Mouse (Mus musculus) MEL (cell line): ENCODE measurements around the gene Gm2174. TPM values are rescaled to one million over a fixed set of nuclear protein-coding genes. Genes with fewer than 3 reads are reported as not detected.
A peak's percentile ranks its signal among the peaks of the same experiment; 100 is the strongest.

ENCODE experiments used
- DNase-seq: peaks from one replicate; pipeline ENCODE4 v3.0.0; 2011; ENCODE audit warnings: low read depth, low spot score
- H3K27ac ChIP-seq: 2 replicates; pipeline ENCODE4 v1.5.1; 2012; ENCODE audit warnings: low read depth, mild to moderate bottlenecking, control low read depth, low read length, moderate library complexity; ENCODE audit not compliant: control insufficient read depth
- H3K27me3 ChIP-seq, 2 experiments: fragments of 150-350 bp in 1 of 2; sonication (generic) in 1 of 2; 2 replicates each; pipeline ENCODE4 v1.6.1; 2012; ENCODE audit warnings: low read length in 2 of 2, mild to moderate bottlenecking in 2 of 2, improper control_type of control experiment in 1 of 2, moderate library complexity in 1 of 2; ENCODE audit not compliant: insufficient read depth in 2 of 2, control insufficient read depth in 1 of 2
- H3K36me3 ChIP-seq, 2 experiments: 2 replicates each; pipeline ENCODE4 v1.6.1; 2012 to 2014; ENCODE audit warnings: low read length in 2 of 2, improper control_type of control experiment in 1 of 2, inconsistent platforms in 1 of 2, mild to moderate bottlenecking in 1 of 2; ENCODE audit not compliant: insufficient read depth in 2 of 2, control insufficient read depth in 1 of 2
- H3K4me1 ChIP-seq, 2 experiments: fragments of 150-350 bp in 1 of 2; sonication (generic) in 1 of 2; 2 replicates each; pipeline ENCODE4 v1.6.1; 2012; ENCODE audit warnings: low read length in 2 of 2, improper control_type of control experiment in 1 of 2, mild to moderate bottlenecking in 1 of 2; ENCODE audit not compliant: insufficient read depth in 2 of 2, control insufficient read depth in 1 of 2
- H3K4me3 ChIP-seq, 2 experiments: fragments of 150-350 bp in 1 of 2; sonication (generic) in 1 of 2; 2 replicates each; pipeline ENCODE4 v1.5.1; 2012; ENCODE audit warnings: low read depth in 2 of 2, low read length in 2 of 2, mild to moderate bottlenecking in 2 of 2, moderate library complexity in 2 of 2, control low read depth in 1 of 2, improper control_type of control experiment in 1 of 2; ENCODE audit not compliant: control insufficient read depth in 1 of 2, insufficient read depth in 1 of 2
- H3K79me2 ChIP-seq: 2 replicates; pipeline ENCODE4 v1.6.1; 2012; ENCODE audit warnings: mild to moderate bottlenecking, low read length, moderate library complexity; ENCODE audit not compliant: control insufficient read depth, poor library complexity, insufficient read depth
- H3K9ac ChIP-seq: 2 replicates; pipeline ENCODE4 v1.6.1; 2012; ENCODE audit warnings: low read depth, mild to moderate bottlenecking, control low read depth, low read length, moderate library complexity; ENCODE audit not compliant: control insufficient read depth, poor library complexity, severe bottlenecking
- H3K9me3 ChIP-seq: fragments of 150-350 bp; sonication (generic); replicated peaks from 2 replicates; pipeline ENCODE4 v1.6.1; 2012; ENCODE audit warnings: mild to moderate bottlenecking, low read length, improper control_type of control experiment, moderate library complexity; ENCODE audit not compliant: insufficient read depth
- BHLHE40 ChIP-seq: IDR thresholded peaks from 2 replicates; pipeline ENCODE4 v1.6.1; 2012; ENCODE audit warnings: low read depth, mild to moderate bottlenecking, inconsistent platforms, low read length, improper control_type of control experiment, borderline replicate concordance
- CTCF ChIP-seq, 3 experiments: IDR thresholded peaks in 2 of 3; conservative IDR thresholded peaks in 1 of 3; 2 replicates each; pipeline ENCODE4 v1.5.1; 2011 to 2012; ENCODE audit warnings: low read length in 3 of 3, low read depth in 2 of 3, mild to moderate bottlenecking in 2 of 3, improper control_type of control experiment in 1 of 3, inconsistent platforms in 1 of 3, mixed read lengths in 1 of 3, moderate library complexity in 1 of 3; ENCODE audit not compliant: control insufficient read depth in 1 of 3, insufficient read depth in 1 of 3, poor library complexity in 1 of 3, severe bottlenecking in 1 of 3
- ELF1 ChIP-seq: IDR thresholded peaks from 2 replicates; pipeline ENCODE4 v1.6.1; 2014; ENCODE audit warnings: low read depth, mild to moderate bottlenecking, inconsistent platforms, low read length, improper control_type of control experiment, moderate library complexity
- ETS1 ChIP-seq: IDR thresholded peaks from 2 replicates; pipeline ENCODE4 v1.6.1; 2012; ENCODE audit warnings: low read depth, mild to moderate bottlenecking, inconsistent platforms, low read length, improper control_type of control experiment, moderate library complexity
- KAT2A ChIP-seq: conservative IDR thresholded peaks from 2 replicates; pipeline ENCODE4 v1.6.1; 2012; ENCODE audit warnings: low read depth, low read length, improper control_type of control experiment, inconsistent platforms
- MXI1 ChIP-seq: IDR thresholded peaks from 2 replicates; pipeline ENCODE4 v1.6.1; 2011; ENCODE audit warnings: mild to moderate bottlenecking, low read depth, low read length, improper control_type of control experiment
- NELFE ChIP-seq: IDR thresholded peaks from 2 replicates; pipeline ENCODE4 v1.6.1; 2011; ENCODE audit warnings: low read depth, low read length, improper control_type of control experiment
- POLR2A ChIP-seq, 2 experiments: IDR thresholded peaks; 2 replicates each; pipeline ENCODE4 v1.6.1; 2011 to 2012; ENCODE audit warnings: low read length in 2 of 2, mild to moderate bottlenecking in 2 of 2, control low read depth in 1 of 2, improper control_type of control experiment in 1 of 2, low read depth in 1 of 2, moderate library complexity in 1 of 2; ENCODE audit not compliant: control insufficient read depth in 1 of 2, insufficient read depth in 1 of 2, poor library complexity in 1 of 2
- POLR2AphosphoS2 ChIP-seq: IDR thresholded peaks from 2 replicates; pipeline ENCODE4 v1.6.1; 2011; ENCODE audit warnings: low read length, improper control_type of control experiment
- POLR2AphosphoS5 ChIP-seq: IDR thresholded peaks from 2 replicates; pipeline ENCODE4 v1.6.1; 2012; ENCODE audit warnings: low read depth, borderline replicate concordance, mild to moderate bottlenecking, inconsistent platforms, low read length, moderate library complexity, mixed read lengths
- RCOR1 ChIP-seq: IDR thresholded peaks from 2 replicates; pipeline ENCODE4 v1.6.1; 2012; ENCODE audit warnings: low read depth, mild to moderate bottlenecking, inconsistent platforms, low read length, improper control_type of control experiment
- SIN3A ChIP-seq: IDR thresholded peaks from 2 replicates; pipeline ENCODE4 v1.6.1; 2012; ENCODE audit warnings: low read length, improper control_type of control experiment, inconsistent platforms
- SMC3 ChIP-seq: IDR thresholded peaks from 2 replicates; pipeline ENCODE4 v1.6.1; 2011; ENCODE audit warnings: low read depth, low read length, improper control_type of control experiment
- TCF12 ChIP-seq: IDR thresholded peaks from 2 replicates; pipeline ENCODE4 v1.6.1; 2014; ENCODE audit warnings: low read depth, mild to moderate bottlenecking, inconsistent platforms, low read length, improper control_type of control experiment, moderate library complexity
- UBTF ChIP-seq: IDR thresholded peaks from 2 replicates; pipeline ENCODE4 v1.6.1; 2012; ENCODE audit warnings: low read depth, mild to moderate bottlenecking, inconsistent platforms, low read length, improper control_type of control experiment, moderate library complexity, borderline replicate concordance; ENCODE audit not compliant: insufficient read depth
- USF1 ChIP-seq: IDR thresholded peaks from 2 replicates; pipeline ENCODE4 v1.6.1; 2014; ENCODE audit warnings: low read depth, mild to moderate bottlenecking, inconsistent platforms, low read length, improper control_type of control experiment, moderate library complexity
- USF2 ChIP-seq, 2 experiments: IDR thresholded peaks; 2 replicates each; pipeline ENCODE4 v1.6.1; 2011 to 2012; ENCODE audit warnings: improper control_type of control experiment in 2 of 2, low read length in 2 of 2, borderline replicate concordance in 1 of 2, inconsistent platforms in 1 of 2, low read depth in 1 of 2, mild to moderate bottlenecking in 1 of 2; ENCODE audit not compliant: insufficient read depth in 1 of 2
- ZKSCAN1 ChIP-seq: IDR thresholded peaks from 2 replicates; pipeline ENCODE4 v1.6.1; 2012; ENCODE audit warnings: low read depth, mild to moderate bottlenecking, inconsistent platforms, low read length, improper control_type of control experiment, moderate library complexity
- ZNF384 ChIP-seq: IDR thresholded peaks from 2 replicates; pipeline ENCODE4 v1.6.1; 2012; ENCODE audit warnings: low read depth, mild to moderate bottlenecking, inconsistent platforms, low read length, improper control_type of control experiment
- polyA plus RNA-seq, 2 experiments: library from polyadenylated mRNA; stranded (reverse) in 1 of 2; unstranded in 1 of 2; fragments of >175 nt in 1 of 2; fragments of >200 nt in 1 of 2; gene quantifications; 2 replicates each; pipeline versions ENCODE4 v1.2.1 to v1.2.4; 2012; ENCODE audit warnings: low replicate concordance in 2 of 2, low read depth in 1 of 2; ENCODE audit not compliant: insufficient read length in 2 of 2, insufficient read depth in 1 of 2, missing spikeins in 1 of 2
- total RNA-seq: library from RNA; depleted of rRNA; stranded (reverse); fragments of 300-350 nt; gene quantifications from 2 replicates; pipeline ENCODE4 v1.2.3, GENCODE M21; 2012

Gm2174 gene
- total and polyA plus RNA-seq, 3 experiments = 2.5 TPM; not detected in 2

DNA sequence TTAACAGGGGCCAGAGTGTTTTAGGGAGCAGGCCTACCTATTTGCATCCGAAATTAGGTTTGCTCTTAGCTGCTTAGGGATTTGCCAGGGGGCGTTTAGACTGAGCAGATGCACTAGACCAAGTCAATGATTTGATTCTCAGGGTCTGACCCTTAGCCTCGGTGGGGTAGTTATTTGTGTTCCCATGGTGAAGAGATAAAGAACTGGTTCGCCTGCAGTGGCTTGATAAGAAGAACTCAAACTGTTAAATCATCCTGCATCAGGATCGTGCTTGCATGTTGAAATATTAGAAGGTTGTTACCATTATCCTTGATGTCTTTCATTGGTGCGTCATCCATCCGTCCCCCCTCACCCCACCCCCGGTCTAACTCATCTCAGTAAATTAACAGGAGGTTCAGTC, 8.6 kb downstream of the Gm2174 start (continued):
- TF ChIP-seq ELF1 (no peak), POLR2AphosphoS2 (no peak), USF2 (IDR thresholded peaks at IDR 0.05; ENCODE audit: borderline replicate concordance in 1 of 2, insufficient read depth in 1 of 2, low read depth in 1 of 2, low read length in 2 of 2) (no peak), RCOR1 (peak; percentile 78), ETS1 (peak; percentile 84), POLR2AphosphoS5 (no peak)

DNA sequence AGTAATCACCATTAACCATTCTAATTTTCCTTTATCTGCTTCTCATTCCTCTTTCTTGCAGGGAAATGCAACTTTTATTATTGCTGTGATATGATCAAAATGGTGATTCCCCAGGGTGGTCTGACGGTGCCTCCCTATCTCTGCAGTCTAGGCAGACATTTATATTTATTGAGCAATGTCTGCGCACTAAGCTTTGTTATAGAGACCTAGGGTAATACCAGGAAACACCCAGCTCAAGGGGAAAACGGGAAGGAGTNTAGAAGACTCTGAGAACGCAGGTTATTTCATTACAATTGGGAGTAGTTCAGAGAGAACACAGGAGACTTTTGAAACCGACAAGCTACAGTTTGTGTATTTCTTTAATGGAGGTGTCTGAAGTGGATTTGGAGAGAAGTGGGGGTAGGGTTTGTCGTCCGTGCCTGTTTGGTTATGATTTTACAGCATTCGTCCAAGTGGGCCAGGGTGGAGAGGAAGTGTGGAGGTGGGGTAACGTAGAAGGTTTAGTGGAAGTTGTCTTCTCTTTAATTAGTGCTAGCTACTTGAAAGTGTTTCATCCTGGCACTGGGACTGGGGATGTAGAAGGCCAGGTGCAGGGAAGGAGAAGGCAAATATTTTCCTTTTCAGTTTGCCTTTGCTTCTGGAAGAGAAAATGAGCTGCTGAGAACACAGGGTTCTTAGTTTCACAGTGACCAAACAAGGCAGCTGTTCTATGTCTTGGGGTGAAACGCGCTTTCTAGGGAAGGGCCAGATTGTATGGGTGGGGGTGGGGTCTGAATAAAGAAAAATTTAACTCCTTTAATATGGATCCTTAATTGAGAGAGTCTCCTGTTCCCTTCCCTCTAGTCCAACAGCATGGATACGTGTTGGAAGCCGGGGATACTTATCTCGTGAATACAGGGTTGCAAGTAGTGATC, 14.5 kb downstream of the Gm2174 start:
- Histone ChIP-seq H3K79me2 (no peaks in the 10 kb centered on the region; the same call in 1 of the 2 replicates), H3K4me3 (no peak overlapping the region), H3K27ac (no peak overlapping the region), H3K4me1 (peaks cover 4 to 5% of the 10 kb centered on the region in 2 experiments; a peak in 3 of 4 replicates), H3K27me3 (no peaks in the 10 kb centered on the region), H3K9ac (no peak overlapping the region), H3K36me3 (peaks cover 0 to 21% of the 10 kb centered on the region in 2 experiments; a peak in 3 of 4 replicates), H3K9me3 (no peaks in the 10 kb centered on the region)
- no peak for TF ChIP-seq KAT2A
- no peak for TF ChIP-seq BHLHE40
- no peak for TF ChIP-seq MXI1
- no peak for TF ChIP-seq CTCF (IDR thresholded peaks at IDR 0.05 in 2 of 3, conservative IDR thresholded peaks at IDR 0.05 in 1 of 3; ENCODE audit: control insufficient read depth in 1 of 3, insufficient read depth in 1 of 3, low read depth in 2 of 3, low read length in 3 of 3, poor library complexity in 1 of 3, severe bottlenecking in 1 of 3)
- no peak for TF ChIP-seq ZKSCAN1
- TF ChIP-seq USF1 = no peak
- no peak for TF ChIP-seq SMC3
- no peak for TF ChIP-seq TCF12
- no peak for TF ChIP-seq UBTF
- TF ChIP-seq POLR2A (IDR thresholded peaks at IDR 0.05; ENCODE audit: control insufficient read depth in 1 of 2, insufficient read depth in 1 of 2, low read depth in 1 of 2, low read length in 2 of 2, poor library complexity in 1 of 2) = no peak
- no peak for TF ChIP-seq NELFE
- no peak for TF ChIP-seq ZNF384
- TF ChIP-seq RCOR1 = no peak
- no peak for TF ChIP-seq SIN3A
- no peak for DNase-seq
